Mouse (Mus musculus) kidney, embryonic 16.5 days (tissue): ENCODE measurements around the gene Gm28778. TPM values are rescaled to one million over a fixed set of nuclear protein-coding genes. Genes with fewer than 3 reads are reported as not detected.
"Not testable (repeated sequence)": the region's sequence is repeated elsewhere in the genome, so short reads cannot be mapped to it uniquely, and the experiment has no call there.

Experiments used
- ATAC-seq: fragments of 200-750 bp; cut with Nextera tagmentation; 2 replicates; pipeline ENCODE4 v1.8.0; 2017; ENCODE audit warnings: moderate TSS enrichment; ENCODE audit not compliant: low FRiP score, low TSS enrichment
- H3K27ac ChIP-seq: fragments of 300-500 bp; sonication (generic); 2 replicates; pipeline ENCODE4 v1.5.1; 2014; ENCODE audit warnings: low read length
- H3K27me3 ChIP-seq: fragments of 300-500 bp; sonication (generic); 2 replicates; pipeline ENCODE4 v1.6.1; 2014; ENCODE audit warnings: low read length, control low read depth, mixed read lengths; ENCODE audit not compliant: insufficient read depth
- H3K36me3 ChIP-seq: fragments of 300-500 bp; sonication (generic); 2 replicates; pipeline ENCODE4 v1.6.1; 2014; ENCODE audit warnings: low read length, control low read depth, mixed read lengths; ENCODE audit not compliant: insufficient read depth
- H3K4me1 ChIP-seq: fragments of 300-500 bp; sonication (generic); 2 replicates; pipeline ENCODE4 v1.6.1; 2014; ENCODE audit warnings: low read length, control low read depth, mixed read lengths; ENCODE audit not compliant: insufficient read depth
- H3K4me2 ChIP-seq: fragments of 300-500 bp; sonication (generic); replicated peaks from 2 replicates; pipeline ENCODE4 v1.6.1; 2014; ENCODE audit warnings: low read depth, low read length
- H3K4me3 ChIP-seq: fragments of 300-500 bp; sonication (generic); 2 replicates; pipeline ENCODE4 v1.5.1; 2014; ENCODE audit warnings: mild to moderate bottlenecking, low read length
- H3K9ac ChIP-seq: fragments of 300-500 bp; sonication (generic); replicated peaks from 2 replicates; pipeline ENCODE4 v1.6.1; 2014; ENCODE audit warnings: low read length
- H3K9me3 ChIP-seq: fragments of 300-500 bp; sonication (generic); 2 replicates; pipeline ENCODE4 v1.6.1; 2016; ENCODE audit warnings: low read length, control low read depth
- WGBS: fragments of 180-500 bp; shearing (Covaris S2); extraction: QIAGEN DNeasy Blood & Tissue Kit; methylation state at CpG from one replicate; pipeline ENCODE4 v1.1.7; 2014; 5-methylcytosine and 5-hydroxymethylcytosine counted together
- polyA plus RNA-seq: library from polyadenylated mRNA; unstranded; fragments of >200 nt; fragmentation: Nextera tagmentation; extraction: Ambion mirVana; gene quantifications from 2 replicates; pipeline ENCODE4 v1.2.1, GENCODE M21; 2015

The Gm28778 gene
- polyA plus RNA-seq, 1 experiment from 2014 or later, result not detected

DNA sequence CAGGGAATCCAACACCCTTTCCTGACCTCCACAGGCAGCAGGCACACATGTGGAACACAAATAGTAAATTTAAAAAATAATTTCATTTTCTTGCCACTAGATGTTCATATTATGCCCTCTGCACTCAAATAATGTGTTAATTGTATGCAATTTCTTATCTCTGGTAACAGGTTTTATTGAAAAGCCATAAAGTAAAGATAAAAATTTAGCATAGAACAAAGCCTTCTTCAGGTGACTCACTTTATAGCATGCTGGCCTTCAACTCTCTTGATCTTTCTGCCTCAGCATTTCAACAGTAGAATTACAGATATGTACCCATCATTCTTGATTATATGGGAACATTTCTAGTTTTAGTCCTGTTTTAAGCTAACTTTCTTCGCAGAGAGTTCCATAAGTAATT, 27.4 kb downstream of the Gm28778 start:
- no peaks in the 10 kb centered on the region for H3K36me3 ChIP-seq
- no peak overlapping the region for H3K4me3 ChIP-seq
- no peak for ATAC-seq
- no peaks in the 10 kb centered on the region for H3K9me3 ChIP-seq
- H3K27ac ChIP-seq, result no peak overlapping the region
- H3K9ac ChIP-seq, result no peak overlapping the region
- H3K4me1 ChIP-seq, result no peaks in the 10 kb centered on the region
- no peak overlapping the region for H3K4me2 ChIP-seq
- 90% methylated on average over 1 of the region's 1 CpGs for WGBS
- H3K27me3 ChIP-seq, result no peaks in the 10 kb centered on the region

DNA sequence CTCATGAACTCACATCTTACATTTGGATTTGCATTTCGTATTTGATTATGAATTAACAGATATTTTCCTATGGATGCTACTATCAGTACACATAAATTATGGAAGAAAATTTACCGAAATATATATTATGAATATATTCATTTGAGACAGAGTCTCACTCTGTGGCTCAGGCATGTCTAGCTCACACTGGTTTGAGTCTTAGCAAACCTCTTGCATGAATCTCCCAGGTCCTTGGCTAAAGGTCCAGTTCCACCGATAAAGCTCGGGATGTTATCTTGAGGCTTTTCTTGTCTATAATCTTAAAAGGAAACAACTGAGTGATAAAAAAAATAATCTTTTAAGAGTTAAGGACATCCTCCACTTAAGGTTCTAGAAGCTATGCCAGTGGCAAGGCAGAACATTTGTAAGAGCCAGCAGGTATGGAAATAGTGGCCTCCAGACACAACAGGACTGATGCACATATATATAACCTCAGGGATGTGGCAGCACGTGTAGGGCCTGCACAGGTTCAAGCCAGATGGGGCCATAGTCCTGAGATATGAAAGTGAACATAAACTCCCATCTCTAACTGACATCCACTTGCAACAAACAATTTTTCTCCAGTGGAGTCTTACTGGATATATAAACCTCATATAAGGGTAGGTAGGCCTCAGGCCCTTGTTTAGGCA, 28.1 kb downstream of the Gm28778 start:
- 89% methylated on average over 5 of the region's 5 CpGs for WGBS

DNA sequence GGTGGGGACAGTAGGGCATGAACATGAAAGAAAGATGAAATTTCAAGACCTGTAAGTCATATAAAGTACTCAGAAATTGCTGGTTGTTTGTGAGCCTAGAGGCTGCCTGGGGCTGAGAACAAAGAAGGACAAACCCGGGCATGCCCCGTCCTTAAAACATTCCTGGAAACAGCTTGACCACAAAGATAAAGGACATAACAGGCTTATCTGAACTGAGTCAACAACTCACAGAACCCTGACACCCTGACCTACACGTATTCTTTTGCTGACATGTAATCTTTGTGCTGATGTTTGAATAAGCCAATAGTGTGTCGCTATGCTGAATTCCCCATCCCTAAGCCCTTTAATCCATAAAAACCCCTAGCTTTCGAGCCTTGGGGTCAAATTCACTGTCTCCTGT, 36.6 kb downstream of the Gm28778 start:
- H3K27ac ChIP-seq, ATAC-seq, H3K4me1 ChIP-seq, H3K4me2 ChIP-seq, H3K9me3 ChIP-seq, H3K9ac ChIP-seq, H3K36me3 ChIP-seq, H3K27me3 ChIP-seq, H3K4me3 ChIP-seq: not testable (repeated sequence)
- 82% methylated on average over 5 of the region's 5 CpGs for WGBS

More for the DNA sequence above, 28.1 kb downstream of the Gm28778 start:
- Histone ChIP-seq H3K27ac (no peak overlapping the region), H3K27me3 (no peaks in the 10 kb centered on the region), H3K9me3 (no peaks in the 10 kb centered on the region), H3K9ac (no peak overlapping the region), H3K36me3 (no peaks in the 10 kb centered on the region), H3K4me1 (no peaks in the 10 kb centered on the region), H3K4me2 (no peak overlapping the region), H3K4me3 (no peak overlapping the region)
- no peak for ATAC-seq

DNA sequence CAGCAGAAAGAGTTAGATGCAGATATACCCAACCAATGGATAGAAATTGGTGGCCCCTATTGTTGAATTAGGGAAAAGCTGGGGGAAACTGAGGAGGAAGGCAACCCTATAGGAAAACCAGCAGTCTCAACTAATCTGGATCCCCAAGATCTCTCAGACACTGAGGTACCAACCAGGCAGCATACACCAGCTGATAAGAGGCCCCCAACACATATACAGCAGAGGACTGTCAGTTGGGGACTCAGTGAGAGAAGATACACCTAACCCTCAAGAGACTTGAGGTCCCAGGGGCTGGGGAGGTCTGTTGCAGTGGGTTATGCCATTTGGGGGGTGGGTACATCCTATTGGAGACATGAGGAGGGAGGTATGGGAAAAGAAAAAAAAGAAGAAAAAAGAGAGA, 38.6 kb downstream of the Gm28778 start:
- H3K4me2 ChIP-seq, result no peak overlapping the region
- no peaks in the 10 kb centered on the region for H3K36me3 ChIP-seq
- no peak overlapping the region for H3K27ac ChIP-seq
- no peak overlapping the region for H3K4me3 ChIP-seq
- H3K9me3 ChIP-seq, result 0 out of 2 replicates have a peak, but pooled peaks cover under 1% of the 10 kb centered on the region
- no peak overlapping the region for H3K9ac ChIP-seq
- H3K27me3 ChIP-seq, result no peaks in the 10 kb centered on the region
- H3K4me1 ChIP-seq, result no peaks in the 10 kb centered on the region
- ATAC-seq, result no peak

DNA sequence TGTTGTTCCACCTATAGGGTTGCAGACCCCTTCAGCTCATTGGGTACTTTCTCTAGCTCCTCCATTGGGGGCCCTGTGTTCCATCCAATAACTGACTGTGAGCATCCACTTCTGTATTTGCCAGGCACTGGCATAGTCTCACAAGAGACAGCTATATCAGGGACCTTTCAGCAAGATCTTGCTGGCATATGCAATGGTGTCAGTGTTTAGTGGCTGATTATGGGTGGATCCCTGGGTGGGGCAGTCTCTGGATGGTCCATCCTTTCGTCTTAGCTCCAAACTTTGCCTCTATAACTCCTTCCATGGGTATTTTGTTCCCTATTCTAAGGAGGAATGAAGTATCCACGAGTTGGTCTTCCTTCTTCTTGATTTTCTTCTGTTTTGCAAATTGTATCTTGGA, 40.5 kb downstream of the Gm28778 start:
- 73% methylated on average over 2 of the region's 2 CpGs for WGBS
- not testable (repeated sequence) for H3K4me2 ChIP-seq, H3K27me3 ChIP-seq, H3K27ac ChIP-seq, H3K9ac ChIP-seq, ATAC-seq, H3K4me3 ChIP-seq, H3K4me1 ChIP-seq
- Histone ChIP-seq H3K36me3 (peaks cover 14% of the 10 kb centered on the region), H3K9me3 (peaks cover 12% of the 10 kb centered on the region)

DNA sequence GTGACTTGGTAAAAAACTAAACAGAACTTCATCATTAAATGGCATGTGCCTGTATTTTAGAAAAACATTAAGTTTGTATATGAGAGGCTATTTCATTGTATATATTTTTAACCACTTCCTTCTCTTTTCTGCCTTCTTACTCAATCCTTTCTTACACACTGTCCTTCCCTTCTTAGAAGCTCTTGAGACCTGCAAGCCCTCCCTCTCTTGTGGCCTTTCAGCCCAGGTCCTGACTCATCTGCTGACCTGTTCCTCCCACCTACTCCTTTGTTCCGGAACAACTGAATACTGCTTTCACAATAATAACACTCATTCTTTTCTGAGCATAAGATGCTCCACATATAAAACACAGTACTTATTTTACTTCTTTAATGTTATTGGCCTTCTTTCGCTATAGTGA, 44.2 kb downstream of the Gm28778 start:
- H3K27ac ChIP-seq, result no peak overlapping the region
- WGBS, result 96% methylated on average over 2 of the region's 2 CpGs

DNA sequence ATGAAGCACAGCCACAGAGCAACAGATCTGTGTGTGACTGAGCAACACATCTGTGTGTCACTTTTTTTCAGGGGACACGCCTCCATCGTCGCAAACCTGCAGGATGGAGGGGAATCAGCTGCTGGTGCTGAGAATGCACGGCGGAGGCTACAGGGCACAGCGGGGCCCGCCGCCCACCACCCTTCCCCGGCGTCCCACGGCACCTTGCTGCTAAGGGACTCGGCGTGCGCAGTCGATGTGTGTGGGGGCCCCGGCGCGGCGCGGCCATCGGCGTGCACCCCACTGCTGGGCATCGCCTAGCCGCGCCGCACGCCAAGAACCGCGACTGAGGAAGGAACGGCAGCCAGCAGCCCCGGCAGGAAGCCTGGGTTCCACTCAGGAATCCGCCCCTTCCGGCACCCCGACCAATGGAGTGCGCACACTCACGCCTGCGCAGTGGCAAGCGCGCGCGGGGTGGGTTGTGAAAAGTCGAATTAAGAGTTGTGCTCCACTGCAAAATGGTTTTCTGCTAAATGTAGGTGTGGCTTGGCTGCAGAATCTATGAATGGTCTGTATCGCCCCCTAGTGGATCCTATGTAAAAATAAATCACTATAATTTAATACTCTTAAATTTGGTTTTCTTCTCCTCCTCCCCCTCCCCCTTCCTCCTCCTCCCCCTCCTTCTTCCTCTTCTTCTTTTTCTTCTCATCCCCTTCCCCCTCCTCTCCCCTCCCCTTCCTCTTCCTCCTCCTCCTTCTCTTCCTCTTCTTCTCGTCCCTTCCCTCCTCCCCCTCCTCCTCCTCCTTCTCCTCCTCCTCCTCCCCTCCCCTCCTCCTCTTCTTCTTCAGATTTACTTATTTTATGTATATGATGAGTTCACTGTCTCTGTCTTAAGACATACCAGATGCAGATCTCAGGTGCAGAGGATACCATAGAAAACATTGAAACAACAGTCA, 55.7 kb downstream of the Gm28778 start, which contains the start of the genes Asdurf, Gm28551 and Asnsd1:
Gene Asdurf, minus strand, starts transcription at position 293 of the 935 bp plus-strand sequence.
Gene Gm28551, minus strand, starts transcription at position 341 of the 935 bp plus-strand sequence.
Gene Asnsd1, minus strand, starts transcription at position 426 of the 935 bp plus-strand sequence.
- peaks cover 8% of the 10 kb centered on the region for H3K36me3 ChIP-seq
- peak; percentile 100 for ATAC-seq
- no peaks in the 10 kb centered on the region for H3K27me3 ChIP-seq
- WGBS, result under 1% methylated on average over 43 of the region's 44 CpGs
- H3K4me3 ChIP-seq, result peak within 1 kb of the TSS; percentile 90
- peak within 1 kb of the TSS; percentile 94 for H3K9ac ChIP-seq
- no peaks in the 10 kb centered on the region for H3K9me3 ChIP-seq
- H3K4me2 ChIP-seq, result peak within 1 kb of the TSS; percentile 57
- peaks cover 6% of the 10 kb centered on the region for H3K4me1 ChIP-seq
- peak within 1 kb of the TSS; percentile 83 for H3K27ac ChIP-seq

More for the DNA sequence above, 44.2 kb downstream of the Gm28778 start:
- H3K27me3 ChIP-seq, result no peaks in the 10 kb centered on the region
- no peak overlapping the region for H3K4me3 ChIP-seq
- H3K4me1 ChIP-seq, result no peaks in the 10 kb centered on the region
- peaks cover 39% of the 10 kb centered on the region for H3K36me3 ChIP-seq
- no peak for ATAC-seq
- H3K9ac ChIP-seq, result no peak overlapping the region
- H3K9me3 ChIP-seq, result peaks cover 20% of the 10 kb centered on the region
- H3K4me2 ChIP-seq, result no peak overlapping the region

DNA sequence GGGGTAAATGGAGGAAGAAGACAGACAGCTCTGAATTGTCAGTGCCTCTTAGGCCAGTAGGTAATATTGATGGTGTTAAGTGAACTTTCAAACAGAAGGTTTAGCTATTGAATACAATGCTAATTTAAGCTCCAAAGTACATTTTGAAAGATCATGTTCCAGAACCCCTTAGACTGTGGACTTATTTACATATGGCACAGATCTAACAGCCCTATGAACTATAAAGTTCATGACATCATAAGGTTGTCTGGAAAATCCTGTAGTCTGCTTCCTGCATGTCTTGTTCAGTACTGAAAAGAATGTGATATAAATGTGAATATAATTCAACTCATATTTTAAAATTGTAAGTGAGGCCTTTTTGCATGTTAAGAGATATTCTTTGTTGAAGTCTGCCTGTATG, 62.1 kb downstream of the Gm28778 start:
- no peaks in the 10 kb centered on the region for H3K27me3 ChIP-seq
- H3K36me3 ChIP-seq, result no peaks in the 10 kb centered on the region
- H3K4me2 ChIP-seq, result no peak overlapping the region
- ATAC-seq, result no peak
- no peak overlapping the region for H3K9ac ChIP-seq
- H3K27ac ChIP-seq, result no peak overlapping the region
- no peak overlapping the region for H3K4me3 ChIP-seq
- no peaks in the 10 kb centered on the region for H3K4me1 ChIP-seq
- no peaks in the 10 kb centered on the region for H3K9me3 ChIP-seq
